Comparison of ENCODE assay signal across 7 mouse cellular contexts in the genomic region with DNA sequence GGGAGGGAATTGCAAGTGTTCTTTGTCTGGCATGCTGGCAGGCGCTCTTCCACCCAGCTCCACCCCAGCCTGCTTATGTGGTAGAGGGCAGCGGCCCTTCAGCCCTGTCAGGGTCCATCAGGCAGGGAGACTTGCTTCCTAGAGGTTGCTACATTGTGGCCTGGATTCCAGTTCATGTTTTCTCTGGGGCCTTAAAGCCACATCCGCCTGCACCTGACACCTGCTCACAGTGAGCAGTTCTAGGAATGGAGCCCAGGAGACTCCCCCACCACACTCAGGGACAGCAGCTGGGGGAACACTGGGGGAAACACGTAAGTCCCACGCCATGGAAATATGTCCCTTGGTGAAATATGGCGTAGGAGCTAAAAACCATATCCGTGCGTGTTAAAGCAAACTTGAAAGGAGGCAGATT. TPM values are rescaled to one million over a fixed set of nuclear protein-coding genes. Genes with fewer than 3 reads are reported as not detected.
DNase-seq lines count a peak whose midpoint lies in the region; ATAC-seq lines count a peak whose summit lies in the region.

Gene Selplg, minus strand, starts transcription at position 155 of the 412 bp plus-strand sequence.

- intact Hi-C loops in gastrocnemius, postnatal 14 days (cut with DNase I; ENCODE audit: low total_unique reads) = no loop called here

- peak within 1 kb of the TSS; percentile 39; the same call in 1 of the 2 replicates for H3K27ac ChIP-seq in midbrain, embryonic 10.5 days (replicated peaks)
- no peak within 1 kb of the TSS for H3K27ac ChIP-seq in midbrain, embryonic 15.5 days
- no peak within 1 kb of the TSS for H3K27ac ChIP-seq in liver, embryonic 13.5 days
- H3K27ac ChIP-seq in heart, embryonic 11.5 days (ENCODE audit: low read depth, low read length) = no peak within 1 kb of the TSS

- 51% methylated on average over 8 of the region's 8 CpGs for WGBS in midbrain, embryonic 10.5 days
- 47% methylated on average over 8 of the region's 8 CpGs for WGBS in midbrain, embryonic 15.5 days
- WGBS in liver, embryonic 13.5 days (ENCODE audit: insufficient replicate concordance) = 45% methylated on average over 8 of the region's 8 CpGs
- 50% methylated on average over 8 of the region's 8 CpGs for whole genome bisulfite sequencing in heart, embryonic 11.5 days (ENCODE audit: insufficient replicate concordance)

- no peaks in the 10 kb centered on the region for H3K36me3 ChIP-seq in midbrain, embryonic 10.5 days
- H3K36me3 ChIP-seq in midbrain, embryonic 15.5 days (replicated peaks) = no peaks in the 10 kb centered on the region
- no peaks in the 10 kb centered on the region for H3K36me3 ChIP-seq in liver, embryonic 13.5 days
- H3K36me3 ChIP-seq in heart, embryonic 11.5 days (ENCODE audit: control insufficient read depth, insufficient read depth, low read length) = no peaks in the 10 kb centered on the region

- H3K4me2 ChIP-seq in midbrain, embryonic 15.5 days = no peak within 1 kb of the TSS
- H3K4me2 ChIP-seq in liver, embryonic 13.5 days = no peak within 1 kb of the TSS
- H3K4me2 ChIP-seq in heart, embryonic 11.5 days = no peak within 1 kb of the TSS

- no peak within 1 kb of the TSS for H3K4me3 ChIP-seq in midbrain, embryonic 10.5 days
- H3K4me3 ChIP-seq in midbrain, embryonic 15.5 days = no peak within 1 kb of the TSS
- no peak within 1 kb of the TSS for H3K4me3 ChIP-seq in liver, embryonic 13.5 days (replicated peaks)
- H3K4me3 ChIP-seq in heart, embryonic 11.5 days (ENCODE audit: low read depth, low read length) = no peak within 1 kb of the TSS

- no peaks in the 10 kb centered on the region for H3K9me3 ChIP-seq in midbrain, embryonic 10.5 days (replicated peaks)
- H3K9me3 ChIP-seq in midbrain, embryonic 15.5 days = no peaks in the 10 kb centered on the region
- no peaks in the 10 kb centered on the region for H3K9me3 ChIP-seq in liver, embryonic 13.5 days (replicated peaks)
- no peaks in the 10 kb centered on the region for H3K9me3 ChIP-seq in heart, embryonic 11.5 days (replicated peaks; ENCODE audit: control insufficient read depth, low read length)

- no peak for DNase-seq in midbrain, embryonic 10.5 days (ENCODE audit: low spot score)
- DNase-seq in liver, embryonic 13.5 days = no peak
- DNase-seq in thymus, postnatal 14 days = peak; percentile 90
- DNase-seq in gastrocnemius, postnatal 14 days = no peak

- ATAC-seq in midbrain, embryonic 15.5 days (replicated peaks) = no peak
- ATAC-seq in erythroblast, adult 5-6 weeks (replicated peaks; ENCODE audit: low FRiP score, poor library complexity, severe bottlenecking) = no peak
- ATAC-seq in liver, embryonic 13.5 days (ENCODE audit: low read depth) = no peak
- no peak for ATAC-seq in heart, embryonic 11.5 days (replicated peaks; ENCODE audit: insufficient number of reproducible peaks, low FRiP score, low TSS enrichment)

- H3K9ac ChIP-seq in midbrain, embryonic 15.5 days = no peak within 1 kb of the TSS
- no peak within 1 kb of the TSS for H3K9ac ChIP-seq in liver, embryonic 13.5 days
- no peak within 1 kb of the TSS for H3K9ac ChIP-seq in heart, embryonic 11.5 days (ENCODE audit: low read depth, low read length)

- no peaks in the 10 kb centered on the region for H3K27me3 ChIP-seq in midbrain, embryonic 10.5 days (ENCODE audit: low read depth, poor library complexity, severe bottlenecking)
- no peaks in the 10 kb centered on the region for H3K27me3 ChIP-seq in midbrain, embryonic 15.5 days (replicated peaks)
- no peaks in the 10 kb centered on the region for H3K27me3 ChIP-seq in liver, embryonic 13.5 days
- no peaks in the 10 kb centered on the region for H3K27me3 ChIP-seq in heart, embryonic 11.5 days (ENCODE audit: control insufficient read depth, insufficient read depth, low read length)

- peaks cover 13% of the 10 kb centered on the region for H3K4me1 ChIP-seq in midbrain, embryonic 10.5 days
- no peaks in the 10 kb centered on the region for H3K4me1 ChIP-seq in midbrain, embryonic 15.5 days
- peaks cover 37% of the 10 kb centered on the region for H3K4me1 ChIP-seq in liver, embryonic 13.5 days (replicated peaks)
- no peaks in the 10 kb centered on the region for H3K4me1 ChIP-seq in heart, embryonic 11.5 days (ENCODE audit: control insufficient read depth, insufficient read depth, low read length)

RNA-seq across cellular contexts. Expression of gene Selplg, which starts in this region (rescaled TPM):
- 0.77 and 1.5 TPM in 2 replicates for polyA plus RNA-seq in midbrain, embryonic 10.5 days (2016; fragmentation: Nextera tagmentation; extraction: Ambion mirVana)
- polyA plus RNA-seq in midbrain, embryonic 15.5 days (2015; fragmentation: Nextera tagmentation; extraction: Ambion mirVana) = 2.4 and 2.8 TPM in 2 replicates
- 85.1 and 133 TPM in 2 replicates for total RNA-seq in erythroblast, adult 5-6 weeks (2015; ENCODE audit: low replicate concordance)
- total RNA-seq in erythroblast, adult 5-6 weeks (2017; ENCODE audit: low replicate concordance) = 30.2 and 34.8 TPM in 2 replicates
- polyA plus RNA-seq in liver, embryonic 13.5 days (2015; fragmentation: Nextera tagmentation; extraction: Ambion mirVana) = 10.1 and 11.6 TPM in 2 replicates
- total RNA-seq in gastrocnemius, postnatal 14 days (2021) = 1 to 10 TPM; 1.1 TPM
- polyA plus RNA-seq in heart, embryonic 11.5 days (2014; fragmentation: Nextera tagmentation; extraction: Ambion mirVana) = 0.97 and 1.5 TPM in 2 replicates

Comparison
In these comparisons a context has a peak if more than half of its experiments do, and no peak if none do; other contexts are left out.
1. RNA of gene Selplg (total RNA-seq): 30.2 to 133 TPM in erythroblast, adult 5-6 weeks; 1.1 TPM in gastrocnemius, postnatal 14 days; every median in the first group is over 10 times any median in the second.